Mouse (Mus musculus) lung, adult 2 months (tissue): ENCODE measurements around the gene Xntrpc.

Experiments used
- CTCF ChIP-seq: fragments of 200-500 bp; IDR thresholded peaks from 2 replicates; pipeline ENCODE4 v1.5.1; 2011; ENCODE audit warnings: mild to moderate bottlenecking, low read length, control low read depth; ENCODE audit not compliant: insufficient read depth
- POLR2A ChIP-seq: fragments of 200-500 bp; IDR thresholded peaks from 2 replicates; pipeline ENCODE4 v1.6.1; 2011; ENCODE audit warnings: low read depth, mild to moderate bottlenecking, control low read depth, low read length, borderline replicate concordance; ENCODE audit errors: extremely low read depth

DNA sequence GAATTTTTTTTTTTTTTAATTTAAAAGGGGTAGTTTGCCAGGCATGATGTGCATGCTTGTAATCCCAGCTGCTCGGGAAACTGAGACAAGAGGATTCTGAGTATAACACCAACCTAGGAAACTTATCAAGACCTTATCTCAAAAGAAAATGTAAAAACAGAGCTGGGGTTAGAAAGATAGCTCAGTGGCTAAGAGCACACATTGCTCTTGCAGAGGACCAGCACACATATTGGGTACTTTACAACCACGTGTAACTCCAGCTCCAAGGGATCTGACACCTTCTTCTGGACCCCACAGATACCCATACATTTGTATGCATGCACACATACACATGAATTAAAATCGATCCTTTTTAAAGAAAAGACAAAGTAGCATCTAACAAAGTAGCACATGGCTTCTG, 4.2 kb upstream of the Xntrpc start:
- TF ChIP-seq CTCF = no peak
- TF ChIP-seq POLR2A = no peak
